Mouse (Mus musculus): ENCODE measurements around the gene Gimap5. TPM values are rescaled to one million over a fixed set of nuclear protein-coding genes. Genes with fewer than 3 reads are reported as not detected.
A peak's percentile ranks its signal among the peaks of the same experiment; 100 is the strongest.

Gimap5 gene
- polyA plus RNA-seq, 1 experiment from 2014 or later: 0.47 TPM

DNA sequence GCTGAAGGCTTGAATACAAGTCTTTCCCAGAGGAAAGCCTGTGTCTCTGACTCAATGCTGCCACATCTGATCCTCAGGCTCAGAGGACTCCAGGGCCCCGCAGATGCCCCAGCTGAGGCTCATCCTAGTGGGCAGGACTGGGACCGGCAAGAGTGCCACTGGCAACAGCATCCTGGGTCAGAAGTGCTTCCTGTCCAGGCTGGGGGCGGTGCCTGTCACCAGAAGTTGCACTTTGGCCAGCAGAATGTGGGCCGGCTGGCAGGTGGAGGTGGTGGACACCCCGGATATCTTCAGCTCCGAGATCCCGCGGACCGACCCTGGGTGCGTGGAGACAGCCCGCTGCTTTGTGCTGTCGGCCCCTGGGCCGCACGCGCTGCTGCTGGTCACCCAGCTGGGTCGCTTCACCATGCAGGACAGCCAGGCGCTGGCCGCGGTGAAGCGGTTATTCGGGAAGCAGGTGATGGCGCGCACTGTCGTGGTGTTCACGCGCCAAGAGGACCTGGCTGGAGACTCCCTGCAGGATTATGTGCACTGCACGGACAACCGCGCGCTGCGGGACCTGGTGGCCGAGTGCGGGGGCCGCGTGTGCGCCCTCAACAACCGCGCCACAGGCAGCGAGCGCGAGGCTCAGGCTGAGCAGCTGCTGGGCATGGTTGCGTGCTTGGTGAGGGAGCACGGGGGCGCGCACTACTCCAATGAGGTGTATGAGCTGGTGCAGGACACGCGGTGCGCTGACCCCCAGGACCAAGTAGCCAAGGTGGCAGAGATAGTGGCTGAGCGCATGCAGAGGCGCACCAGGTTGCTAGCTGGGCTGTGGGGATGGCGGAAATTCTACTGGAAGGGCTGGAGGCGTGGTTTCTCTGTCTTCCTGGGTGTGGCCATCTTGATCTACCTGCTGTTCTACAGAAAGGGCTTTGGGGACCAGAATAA lies 3.3 kb upstream of the Gimap5 start:
- WGBS: 2% methylated on average over 52 of the region's 52 CpGs
- Histone ChIP-seq H3K27me3 (ENCODE audit: insufficient read depth, poor library complexity, severe bottlenecking) (peaks cover 53% of the 10 kb centered on the region), H3K9me3 (no peaks in the 10 kb centered on the region), H3K4me3 (peak overlapping the region; percentile 64), H3K36me3 (no peaks in the 10 kb centered on the region), H3K4me1 (replicated peaks) (peaks cover 30% of the 10 kb centered on the region), H3K27ac (peak overlapping the region; percentile 67)
- peak; percentile 40 for DNase-seq (ENCODE audit: low spot score)

GRCm38 (mm10) chr6:48745490-48745889 lies 507 bp upstream of the Gimap5 start:
- Histone ChIP-seq H3K27ac (no peak overlapping the region), H3K27me3 (ENCODE audit: insufficient read depth, poor library complexity, severe bottlenecking) (peaks cover 50% of the 10 kb centered on the region), H3K4me3 (no peak overlapping the region), H3K9me3 (no peaks in the 10 kb centered on the region), H3K4me1 (replicated peaks) (peaks cover 30% of the 10 kb centered on the region), H3K36me3 (no peaks in the 10 kb centered on the region)
- WGBS: 61% methylated on average over 2 of the region's 2 CpGs
- no peak for DNase-seq (ENCODE audit: low spot score)

DNA sequence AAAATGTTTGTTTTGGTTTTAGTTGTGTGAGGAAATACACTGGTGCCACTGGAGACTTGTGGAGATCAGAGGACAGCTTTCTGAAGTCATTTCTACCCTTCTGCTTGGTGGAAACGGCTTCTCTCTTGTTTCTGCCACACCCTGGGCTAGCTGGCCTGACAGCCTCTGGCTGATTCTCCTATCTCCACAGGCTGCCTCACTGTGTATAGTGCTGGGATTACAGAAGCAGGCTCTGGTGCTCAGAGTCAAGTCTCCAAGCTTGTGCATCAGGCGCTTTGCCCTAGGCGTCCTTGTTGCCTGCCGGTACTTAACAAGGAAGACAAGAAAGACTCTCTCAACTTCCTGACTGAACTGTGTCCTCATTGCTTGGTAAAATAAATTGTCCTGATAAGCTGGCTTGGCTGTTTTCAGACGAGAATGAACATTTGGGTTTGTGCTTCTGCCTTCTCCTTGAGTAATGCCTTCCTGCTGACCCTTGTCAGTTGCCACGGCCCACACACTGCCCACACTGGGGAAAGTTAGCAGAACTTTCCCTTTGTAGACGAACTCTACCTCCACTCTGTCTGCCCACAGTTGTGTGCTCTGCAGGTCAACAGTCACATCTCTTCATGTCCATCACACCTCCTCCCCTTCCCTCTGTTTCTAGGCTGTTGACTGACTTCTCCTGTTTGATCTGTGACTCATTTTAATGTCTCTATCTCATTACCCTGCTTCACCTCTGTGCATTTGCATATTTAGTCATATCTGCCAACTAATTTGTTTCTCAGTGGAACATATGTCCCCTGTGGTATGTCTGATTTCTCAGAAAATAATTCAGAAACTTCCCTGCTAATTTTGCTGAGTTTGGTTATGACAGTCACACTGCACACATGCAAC lies 1.3 kb downstream of the Gimap5 start:
- Histone ChIP-seq H3K9me3 (no peaks in the 10 kb centered on the region), H3K27ac (no peak overlapping the region), H3K36me3 (no peaks in the 10 kb centered on the region), H3K4me3 (no peak overlapping the region), H3K27me3 (ENCODE audit: insufficient read depth, poor library complexity, severe bottlenecking) (peaks cover 31% of the 10 kb centered on the region), H3K4me1 (replicated peaks) (peaks cover 18% of the 10 kb centered on the region)
- 75% methylated on average over 7 of the region's 7 CpGs for WGBS
- no peak for DNase-seq (ENCODE audit: low spot score)

- peaks cover 8% of the 10 kb centered on the region; the same call in 1 of the 2 replicates for H3K9me3 ChIP-seq
- H3K27me3 ChIP-seq (ENCODE audit: insufficient read depth, poor library complexity, severe bottlenecking): no peaks in the 10 kb centered on the region
- H3K4me1 ChIP-seq (replicated peaks): no peaks in the 10 kb centered on the region
- H3K36me3 ChIP-seq: no peaks in the 10 kb centered on the region
- DNase-seq (ENCODE audit: low spot score): no peak
- no peak overlapping the region for H3K4me3 ChIP-seq
- no peak overlapping the region for H3K27ac ChIP-seq
- WGBS: 88% methylated on average over 7 of the region's 7 CpGs
Observed at GRCm38 (mm10) chr6:48763567-48764270, 17.7 kb downstream of the Gimap5 start.

DNA sequence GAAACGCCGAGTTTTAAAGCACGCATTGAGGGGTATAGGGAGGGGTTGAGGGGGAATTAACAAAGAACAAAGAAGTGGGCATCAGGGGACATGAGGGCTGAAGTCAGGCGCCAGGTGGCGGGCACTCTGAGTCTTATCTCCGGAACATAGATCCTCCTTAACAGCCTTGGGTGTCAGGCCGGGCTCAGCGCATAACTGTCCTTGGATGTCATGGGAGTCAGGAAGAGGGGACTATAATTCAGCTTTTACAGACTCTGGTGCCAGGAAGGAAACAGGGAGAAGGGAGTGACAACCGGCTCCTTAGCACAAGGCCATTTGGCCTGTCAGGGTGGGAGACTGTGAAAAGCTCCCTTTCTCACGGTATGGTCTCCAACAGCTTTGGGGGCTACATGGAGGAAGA lies 18.5 kb downstream of the Gimap5 start:
- H3K27me3 ChIP-seq (ENCODE audit: insufficient read depth, poor library complexity, severe bottlenecking): no peaks in the 10 kb centered on the region
- no peak for DNase-seq (ENCODE audit: low spot score)
- no peak overlapping the region for H3K27ac ChIP-seq
- 93% methylated on average over 10 of the region's 10 CpGs for WGBS
- no peak overlapping the region for H3K4me3 ChIP-seq
- no peaks in the 10 kb centered on the region for H3K36me3 ChIP-seq
- no peaks in the 10 kb centered on the region for H3K4me1 ChIP-seq (replicated peaks)
- peaks cover 8% of the 10 kb centered on the region; the same call in 1 of the 2 replicates for H3K9me3 ChIP-seq

GRCm38 (mm10) chr6:48768178-48768869 lies 22.3 kb downstream of the Gimap5 start:
- H3K27ac ChIP-seq: no peak overlapping the region
- DNase-seq (ENCODE audit: low spot score): no peak
- H3K9me3 ChIP-seq: peaks cover 8% of the 10 kb centered on the region; the same call in 1 of the 2 replicates
- no peaks in the 10 kb centered on the region for H3K27me3 ChIP-seq (ENCODE audit: insufficient read depth, poor library complexity, severe bottlenecking)
- H3K4me3 ChIP-seq: no peak overlapping the region
- H3K36me3 ChIP-seq: no peaks in the 10 kb centered on the region
- no peaks in the 10 kb centered on the region for H3K4me1 ChIP-seq (replicated peaks)
- WGBS: 75% methylated on average over 9 of the region's 9 CpGs

- H3K27me3 ChIP-seq (ENCODE audit: insufficient read depth, poor library complexity, severe bottlenecking): no peaks in the 10 kb centered on the region
- H3K9me3 ChIP-seq: peaks cover 8% of the 10 kb centered on the region; the same call in 1 of the 2 replicates
- no peak for DNase-seq (ENCODE audit: low spot score)
- no peak overlapping the region for H3K27ac ChIP-seq
- no peak overlapping the region for H3K4me3 ChIP-seq
- no peaks in the 10 kb centered on the region for H3K36me3 ChIP-seq
- 87% methylated on average over 3 of the region's 3 CpGs for WGBS
- no peaks in the 10 kb centered on the region for H3K4me1 ChIP-seq (replicated peaks)
Observed at GRCm38 (mm10) chr6:48768933-48769332, 22.9 kb downstream of the Gimap5 start.

DNA sequence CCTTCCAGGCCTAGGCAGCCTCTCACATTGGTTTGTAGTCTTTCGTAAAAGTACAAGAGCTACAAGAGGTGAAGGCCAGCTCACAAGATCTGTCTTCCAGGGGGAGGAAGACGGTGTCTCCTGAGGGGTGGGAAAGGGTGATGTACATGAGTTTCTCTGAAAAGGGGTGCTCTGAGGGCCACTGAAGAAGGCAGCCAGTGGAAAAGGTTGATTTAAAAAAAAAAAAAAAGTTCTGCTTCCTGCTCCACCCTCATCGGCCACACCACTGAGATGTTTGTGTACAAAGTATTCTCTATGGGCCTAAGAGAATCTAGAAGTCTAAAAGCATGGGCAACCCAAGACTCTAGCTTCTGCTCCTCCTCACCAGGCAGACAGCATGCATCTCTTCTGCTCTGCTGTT lies 24.7 kb downstream of the Gimap5 start, which contains the start of gene Gimap3:
TSS of gene Gimap3 (minus strand) at position 156 of the 400 bp plus-strand sequence.
- Histone ChIP-seq H3K27ac (no peak within 1 kb of the TSS), H3K9me3 (no peaks in the 10 kb centered on the region), H3K27me3 (ENCODE audit: insufficient read depth, poor library complexity, severe bottlenecking) (no peaks in the 10 kb centered on the region), H3K4me1 (replicated peaks) (no peaks in the 10 kb centered on the region), H3K36me3 (no peaks in the 10 kb centered on the region), H3K4me3 (no peak within 1 kb of the TSS)
- WGBS: 85% methylated on average over 3 of the region's 3 CpGs
- DNase-seq (ENCODE audit: low spot score): no peak

DNA sequence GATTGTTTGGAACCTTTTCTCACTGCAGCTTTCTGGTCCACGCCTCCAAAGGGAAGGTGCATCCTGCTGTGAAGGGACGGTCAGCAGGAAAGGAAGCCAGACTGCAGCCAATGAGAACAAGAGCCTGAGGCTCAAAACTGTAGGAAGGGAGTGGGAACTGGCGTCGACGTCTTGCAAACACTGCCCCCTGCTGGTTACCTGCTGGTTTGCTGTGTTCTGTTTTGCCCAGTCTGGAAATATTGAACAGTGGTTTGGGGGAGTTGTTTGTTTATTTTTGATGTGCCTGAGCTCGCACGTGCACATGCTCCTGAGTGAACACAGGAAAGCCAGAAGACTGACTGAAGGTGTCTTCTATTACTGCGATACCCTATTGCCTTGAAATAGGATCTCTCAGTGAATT lies 26.0 kb downstream of the Gimap5 start:
- DNase-seq (ENCODE audit: low spot score): peak; percentile 80
- no peak overlapping the region for H3K4me3 ChIP-seq
- no peaks in the 10 kb centered on the region for H3K27me3 ChIP-seq (ENCODE audit: insufficient read depth, poor library complexity, severe bottlenecking)
- WGBS: 13% methylated on average over 8 of the region's 8 CpGs
- H3K27ac ChIP-seq: no peak overlapping the region
- no peaks in the 10 kb centered on the region for H3K4me1 ChIP-seq (replicated peaks)
- H3K36me3 ChIP-seq: no peaks in the 10 kb centered on the region
- H3K9me3 ChIP-seq: no peaks in the 10 kb centered on the region

GRCm38 (mm10) chr6:48784406-48784805 lies 38.4 kb downstream of the Gimap5 start:
- Histone ChIP-seq H3K27ac (no peak overlapping the region), H3K4me1 (replicated peaks) (no peaks in the 10 kb centered on the region), H3K36me3 (no peaks in the 10 kb centered on the region), H3K4me3 (no peak overlapping the region), H3K9me3 (peaks cover 5% of the 10 kb centered on the region; the same call in 1 of the 2 replicates), H3K27me3 (ENCODE audit: insufficient read depth, poor library complexity, severe bottlenecking) (no peaks in the 10 kb centered on the region)
- no peak for DNase-seq (ENCODE audit: low spot score)
- WGBS: 97% methylated on average over 1 of the region's 1 CpGs

- 84% methylated on average over 1 of the region's 1 CpGs for WGBS
- no peaks in the 10 kb centered on the region for H3K27me3 ChIP-seq (ENCODE audit: insufficient read depth, poor library complexity, severe bottlenecking)
- DNase-seq (ENCODE audit: low spot score): no peak
- H3K27ac ChIP-seq: no peak overlapping the region
- H3K4me1 ChIP-seq (replicated peaks): no peaks in the 10 kb centered on the region
- H3K36me3 ChIP-seq: no peaks in the 10 kb centered on the region
- no peak overlapping the region for H3K4me3 ChIP-seq
- H3K9me3 ChIP-seq: no peaks in the 10 kb centered on the region
Observed at GRCm38 (mm10) chr6:48785189-48785588, 39.2 kb downstream of the Gimap5 start.

DNA sequence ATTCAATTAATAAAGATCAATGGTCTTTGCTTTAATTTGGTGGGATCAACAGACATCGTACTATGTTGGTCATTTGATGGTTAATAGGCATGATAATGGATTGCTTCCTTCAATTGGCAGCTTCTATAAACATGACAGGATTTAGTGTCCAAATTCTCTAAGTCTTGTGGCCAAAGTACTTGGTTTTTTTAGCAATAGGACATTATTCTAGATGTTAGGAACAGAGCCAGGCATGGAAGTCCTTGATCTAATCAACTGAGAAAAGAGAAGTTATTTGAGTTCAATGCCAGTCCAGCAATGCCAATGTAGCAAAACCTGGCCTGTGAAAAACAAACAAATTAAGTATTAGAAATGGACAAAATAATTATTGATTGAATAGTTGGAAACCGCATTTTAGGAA lies 39.6 kb downstream of the Gimap5 start:
- 83% methylated on average over 2 of the region's 2 CpGs for WGBS

More for the DNA sequence above, 39.6 kb downstream of the Gimap5 start:
- no peak overlapping the region for H3K4me3 ChIP-seq
- H3K9me3 ChIP-seq: no peaks in the 10 kb centered on the region
- no peaks in the 10 kb centered on the region for H3K27me3 ChIP-seq (ENCODE audit: insufficient read depth, poor library complexity, severe bottlenecking)
- no peak overlapping the region for H3K27ac ChIP-seq
- no peaks in the 10 kb centered on the region for H3K4me1 ChIP-seq (replicated peaks)
- no peak for DNase-seq (ENCODE audit: low spot score)
- no peaks in the 10 kb centered on the region for H3K36me3 ChIP-seq

All from hindbrain, embryonic 10.5 days (tissue).